Mouse (Mus musculus): ENCODE results near the gene Acer1. TPM values are rescaled to one million over a fixed set of nuclear protein-coding genes. Genes with fewer than 3 reads are reported as not detected.

Gene Acer1
- polyA plus RNA-seq, 1 experiment from 2014 or later: not detected

DNA sequence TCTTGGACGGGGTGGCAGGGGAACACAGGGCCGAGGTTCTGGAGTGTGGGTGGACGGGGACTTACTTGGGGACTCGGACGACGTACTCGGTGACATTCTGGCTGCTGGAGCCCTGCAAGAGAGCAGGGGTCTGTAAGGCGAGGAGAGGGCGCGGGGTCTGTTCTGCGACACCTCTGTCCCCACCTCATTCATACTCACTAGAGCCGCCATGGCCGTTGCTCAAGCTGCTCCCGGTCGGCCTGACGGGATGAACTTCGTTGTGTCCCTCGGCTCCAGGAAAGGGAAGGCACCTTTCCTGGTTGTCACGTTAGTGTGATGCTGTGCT lies 28.9 kb upstream of the Acer1 start:
- Histone ChIP-seq H3K9me3 (ENCODE audit: control insufficient read depth, low read length) (no peaks in the 10 kb centered on the region), H3K4me1 (ENCODE audit: control insufficient read depth, insufficient read depth, low read length) (peaks cover 4% of the 10 kb centered on the region), H3K27me3 (ENCODE audit: control insufficient read depth, insufficient read depth, low read length) (no peaks in the 10 kb centered on the region), H3K36me3 (ENCODE audit: control insufficient read depth, insufficient read depth, low read length) (peaks cover 4% of the 10 kb centered on the region), H3K4me2 (ENCODE audit: low read depth) (peak overlapping the region; percentile 72), H3K9ac (ENCODE audit: low read length) (peak overlapping the region; percentile 46), H3K27ac (ENCODE audit: low read depth, low read length) (no peak overlapping the region), H3K4me3 (ENCODE audit: low read depth, low read length) (peak overlapping the region; percentile 61)
- 1% methylated on average over 19 of the region's 19 CpGs for WGBS
- ATAC-seq (ENCODE audit: insufficient read depth, low FRiP score, low TSS enrichment): peak; percentile 42
- no peak for DNase-seq (ENCODE audit: low spot score)

GRCm38 (mm10) chr17:57007137-57007905 lies 25.4 kb upstream of the Acer1 start:
- ATAC-seq (ENCODE audit: insufficient read depth, low FRiP score, low TSS enrichment) (no peak), DNase-seq (ENCODE audit: low spot score) (no peak)
- no peak overlapping the region for H3K9ac ChIP-seq (ENCODE audit: low read length)
- 92% methylated on average over 13 of the region's 13 CpGs for WGBS
- peaks cover 16% of the 10 kb centered on the region for H3K36me3 ChIP-seq (ENCODE audit: control insufficient read depth, insufficient read depth, low read length)
- no peaks in the 10 kb centered on the region for H3K9me3 ChIP-seq (ENCODE audit: control insufficient read depth, low read length)
- H3K4me3 ChIP-seq (ENCODE audit: low read depth, low read length): no peak overlapping the region
- no peak overlapping the region for H3K4me2 ChIP-seq (ENCODE audit: low read depth)
- peaks cover 4% of the 10 kb centered on the region for H3K4me1 ChIP-seq (ENCODE audit: control insufficient read depth, insufficient read depth, low read length)
- H3K27me3 ChIP-seq (ENCODE audit: control insufficient read depth, insufficient read depth, low read length): no peaks in the 10 kb centered on the region
- no peak overlapping the region for H3K27ac ChIP-seq (ENCODE audit: low read depth, low read length)

- no peaks in the 10 kb centered on the region for H3K4me1 ChIP-seq (ENCODE audit: control insufficient read depth, insufficient read depth, low read length)
- no peak overlapping the region for H3K9ac ChIP-seq (ENCODE audit: low read length)
- no peak overlapping the region for H3K4me2 ChIP-seq (ENCODE audit: low read depth)
- no peaks in the 10 kb centered on the region for H3K27me3 ChIP-seq (ENCODE audit: control insufficient read depth, insufficient read depth, low read length)
- DNase-seq (ENCODE audit: low spot score): no peak
- peaks cover 16% of the 10 kb centered on the region for H3K36me3 ChIP-seq (ENCODE audit: control insufficient read depth, insufficient read depth, low read length)
- ATAC-seq (ENCODE audit: insufficient read depth, low FRiP score, low TSS enrichment): no peak
- 95% methylated on average over 7 of the region's 7 CpGs for WGBS
- no peak overlapping the region for H3K27ac ChIP-seq (ENCODE audit: low read depth, low read length)
- H3K4me3 ChIP-seq (ENCODE audit: low read depth, low read length): no peak overlapping the region
- no peaks in the 10 kb centered on the region for H3K9me3 ChIP-seq (ENCODE audit: control insufficient read depth, low read length)
Observed at GRCm38 (mm10) chr17:57003994-57004393, 22.1 kb upstream of the Acer1 start.

DNA sequence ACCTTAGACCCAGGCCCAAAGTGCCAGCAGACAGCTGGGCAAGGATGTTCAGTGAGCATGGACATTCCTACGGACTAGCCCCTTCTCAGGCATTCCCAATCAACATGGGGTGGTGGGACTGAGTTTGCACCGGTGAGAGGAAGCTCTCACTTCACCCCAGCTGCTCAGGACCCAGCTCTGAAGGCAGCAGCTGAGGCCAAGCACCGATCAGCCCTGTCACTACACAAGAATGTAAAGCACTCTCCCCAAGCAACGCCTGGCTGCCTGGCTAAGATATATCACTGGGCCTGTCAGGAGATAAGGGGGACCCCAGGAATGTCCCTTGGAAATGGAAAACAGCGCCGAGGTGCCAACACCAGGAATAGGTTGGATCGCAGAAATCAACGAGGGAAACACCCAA lies 19.3 kb upstream of the Acer1 start:
- no peak for ATAC-seq (ENCODE audit: insufficient read depth, low FRiP score, low TSS enrichment)
- no peaks in the 10 kb centered on the region for H3K9me3 ChIP-seq (ENCODE audit: control insufficient read depth, low read length)
- peaks cover 4% of the 10 kb centered on the region for H3K4me1 ChIP-seq (ENCODE audit: control insufficient read depth, insufficient read depth, low read length)
- H3K9ac ChIP-seq (ENCODE audit: low read length): no peak overlapping the region
- H3K4me2 ChIP-seq (ENCODE audit: low read depth): no peak overlapping the region
- WGBS: 79% methylated on average over 8 of the region's 8 CpGs
- H3K4me3 ChIP-seq (ENCODE audit: low read depth, low read length): no peak overlapping the region
- H3K27ac ChIP-seq (ENCODE audit: low read depth, low read length): no peak overlapping the region
- H3K36me3 ChIP-seq (ENCODE audit: control insufficient read depth, insufficient read depth, low read length): peaks cover 13% of the 10 kb centered on the region
- no peaks in the 10 kb centered on the region for H3K27me3 ChIP-seq (ENCODE audit: control insufficient read depth, insufficient read depth, low read length)
- no peak for DNase-seq (ENCODE audit: low spot score)

DNA sequence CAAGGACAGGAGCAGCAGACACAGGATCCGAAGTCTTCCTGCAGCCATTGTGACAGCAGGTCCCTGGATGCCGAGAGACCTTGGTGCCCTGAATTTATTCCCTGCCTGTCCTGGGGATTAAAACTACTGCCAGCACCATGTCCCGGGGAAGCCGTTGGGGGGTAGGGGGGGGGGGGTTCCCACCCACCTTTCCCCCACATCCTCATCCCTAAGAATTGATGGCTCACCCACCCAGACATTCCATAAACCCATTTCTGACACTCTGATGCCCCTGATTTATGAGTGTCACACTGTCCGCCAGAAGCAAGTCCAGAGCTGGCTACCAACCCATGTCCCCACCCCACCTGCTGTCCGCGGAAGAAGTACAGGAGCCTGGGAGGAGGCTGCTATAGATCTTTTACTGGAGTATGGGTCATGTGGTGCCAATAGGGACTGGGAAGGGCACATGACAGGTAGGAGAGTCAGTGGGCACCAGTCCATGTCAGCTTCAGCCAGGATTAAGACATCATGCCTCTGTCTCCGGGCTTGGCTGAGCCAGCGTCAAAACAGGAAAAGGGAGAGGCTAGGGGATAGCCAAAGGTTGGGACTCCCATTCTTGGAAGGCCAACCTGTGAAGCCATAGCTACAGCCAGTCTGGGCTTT lies 18.2 kb upstream of the Acer1 start, which contains the start of gene Pspn:
TSS of gene Pspn (minus strand) at position 51 of the 642 bp plus-strand sequence.
- DNase-seq (ENCODE audit: low spot score) (no peak), ATAC-seq (ENCODE audit: insufficient read depth, low FRiP score, low TSS enrichment) (no peak)
- H3K27me3 ChIP-seq (ENCODE audit: control insufficient read depth, insufficient read depth, low read length): no peaks in the 10 kb centered on the region
- no peak within 1 kb of the TSS for H3K27ac ChIP-seq (ENCODE audit: low read depth, low read length)
- 87% methylated on average over 9 of the region's 9 CpGs for WGBS
- H3K4me1 ChIP-seq (ENCODE audit: control insufficient read depth, insufficient read depth, low read length): peaks cover 4% of the 10 kb centered on the region
- no peaks in the 10 kb centered on the region for H3K9me3 ChIP-seq (ENCODE audit: control insufficient read depth, low read length)
- H3K36me3 ChIP-seq (ENCODE audit: control insufficient read depth, insufficient read depth, low read length): peaks cover 17% of the 10 kb centered on the region
- H3K4me3 ChIP-seq (ENCODE audit: low read depth, low read length): no peak within 1 kb of the TSS
- H3K4me2 ChIP-seq (ENCODE audit: low read depth): no peak within 1 kb of the TSS
- H3K9ac ChIP-seq (ENCODE audit: low read length): no peak within 1 kb of the TSS

GRCm38 (mm10) chr17:56999414-56999813 lies 17.5 kb upstream of the Acer1 start:
- DNase-seq (ENCODE audit: low spot score): no peak
- H3K9me3 ChIP-seq (ENCODE audit: control insufficient read depth, low read length): no peaks in the 10 kb centered on the region
- H3K4me2 ChIP-seq (ENCODE audit: low read depth): no peak overlapping the region
- H3K36me3 ChIP-seq (ENCODE audit: control insufficient read depth, insufficient read depth, low read length): peaks cover 17% of the 10 kb centered on the region
- no peak overlapping the region for H3K27ac ChIP-seq (ENCODE audit: low read depth, low read length)
- no peak overlapping the region for H3K4me3 ChIP-seq (ENCODE audit: low read depth, low read length)
- no peak for ATAC-seq (ENCODE audit: insufficient read depth, low FRiP score, low TSS enrichment)
- no peaks in the 10 kb centered on the region for H3K27me3 ChIP-seq (ENCODE audit: control insufficient read depth, insufficient read depth, low read length)
- 91% methylated on average over 9 of the region's 9 CpGs for WGBS
- H3K4me1 ChIP-seq (ENCODE audit: control insufficient read depth, insufficient read depth, low read length): peaks cover 4% of the 10 kb centered on the region
- H3K9ac ChIP-seq (ENCODE audit: low read length): no peak overlapping the region

DNA sequence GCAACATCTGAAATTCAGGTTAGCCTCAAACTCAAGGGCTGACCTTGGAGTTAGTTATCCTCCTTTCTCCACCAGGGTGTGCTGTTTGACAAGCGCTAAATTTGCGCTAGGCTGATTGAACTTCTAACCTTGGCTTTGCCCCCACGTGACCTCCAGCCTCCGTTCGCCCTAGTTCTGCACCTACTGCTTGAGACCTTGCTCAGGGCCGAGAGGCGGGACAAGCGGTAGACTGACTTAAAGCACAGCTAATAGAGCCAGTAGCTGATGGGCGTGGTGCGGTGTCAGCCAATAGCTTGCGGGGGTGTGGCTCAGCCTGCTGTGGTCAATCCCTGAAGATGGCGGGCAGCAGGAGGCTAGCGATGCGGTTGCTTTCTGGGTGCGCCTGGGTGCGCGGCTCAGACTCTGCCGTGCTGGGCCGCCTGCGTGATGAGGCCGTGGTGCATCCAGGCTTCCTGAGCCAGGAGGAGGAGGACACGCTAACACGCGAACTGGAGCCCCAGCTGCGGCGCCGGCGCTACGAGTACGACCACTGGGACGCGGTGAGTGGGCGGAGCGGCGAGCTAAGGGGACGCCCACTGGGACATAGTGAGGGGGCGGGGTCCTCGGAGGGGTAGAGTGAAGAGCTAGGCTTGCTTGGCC lies 15.2 kb upstream of the Acer1 start, which contains the start of gene Alkbh7:
TSS of gene Alkbh7 (plus strand) at position 311 of the 639 bp plus-strand sequence.
- Histone ChIP-seq H3K27me3 (ENCODE audit: control insufficient read depth, insufficient read depth, low read length) (no peaks in the 10 kb centered on the region), H3K4me2 (ENCODE audit: low read depth) (peak within 1 kb of the TSS; percentile 38), H3K9ac (ENCODE audit: low read length) (peak within 1 kb of the TSS; percentile 60), H3K27ac (ENCODE audit: low read depth, low read length) (no peak within 1 kb of the TSS), H3K9me3 (ENCODE audit: control insufficient read depth, low read length) (no peaks in the 10 kb centered on the region), H3K4me1 (ENCODE audit: control insufficient read depth, insufficient read depth, low read length) (peaks cover 4% of the 10 kb centered on the region), H3K4me3 (ENCODE audit: low read depth, low read length) (peak within 1 kb of the TSS; percentile 79), H3K36me3 (ENCODE audit: control insufficient read depth, insufficient read depth, low read length) (peaks cover 25% of the 10 kb centered on the region)
- peak; percentile 99 for ATAC-seq (ENCODE audit: insufficient read depth, low FRiP score, low TSS enrichment)
- DNase-seq (ENCODE audit: low spot score): peak; percentile 93
- 0% methylated on average over 38 of the region's 38 CpGs for WGBS

DNA sequence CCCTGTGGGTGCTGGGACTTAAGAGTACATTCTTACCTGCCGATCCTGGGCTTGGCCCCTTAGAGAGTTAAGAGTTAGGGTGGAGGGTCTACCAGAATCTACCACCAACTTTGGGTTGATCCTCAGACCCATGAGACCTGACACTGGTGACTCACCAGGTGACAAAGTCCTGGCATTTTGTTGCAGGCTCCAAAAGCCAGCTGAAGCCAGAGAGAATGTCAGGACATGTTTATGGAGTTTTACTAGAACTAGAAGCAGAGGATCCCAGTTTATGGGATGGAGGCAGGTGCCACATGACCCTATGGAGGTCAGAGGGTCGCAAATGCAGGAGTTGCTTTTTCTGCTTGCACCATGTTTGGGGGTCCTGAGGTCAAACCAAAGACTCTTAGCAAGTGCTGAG lies 14.6 kb upstream of the Acer1 start:
- H3K36me3 ChIP-seq (ENCODE audit: control insufficient read depth, insufficient read depth, low read length): peaks cover 25% of the 10 kb centered on the region
- H3K4me3 ChIP-seq (ENCODE audit: low read depth, low read length): no peak overlapping the region
- no peaks in the 10 kb centered on the region for H3K9me3 ChIP-seq (ENCODE audit: control insufficient read depth, low read length)
- no peak overlapping the region for H3K4me2 ChIP-seq (ENCODE audit: low read depth)
- no peak overlapping the region for H3K9ac ChIP-seq (ENCODE audit: low read length)
- no peaks in the 10 kb centered on the region for H3K27me3 ChIP-seq (ENCODE audit: control insufficient read depth, insufficient read depth, low read length)
- peaks cover 4% of the 10 kb centered on the region for H3K4me1 ChIP-seq (ENCODE audit: control insufficient read depth, insufficient read depth, low read length)
- WGBS: 72% methylated on average over 2 of the region's 2 CpGs
- H3K27ac ChIP-seq (ENCODE audit: low read depth, low read length): no peak overlapping the region
- ATAC-seq (ENCODE audit: insufficient read depth, low FRiP score, low TSS enrichment) (peak; percentile 0; the same call in 1 of the 2 replicates), DNase-seq (ENCODE audit: low spot score) (no peak)

Measured in neural tube, embryonic 11.5 days (tissue).